Mouse (Mus musculus): ENCODE measurements around the gene Gdap2. TPM values are rescaled to one million over a fixed set of nuclear protein-coding genes. Genes with fewer than 3 reads are reported as not detected.

The Gdap2 gene
- total RNA-seq, 2 experiments from 2014 or later = 17.1 to 21.4 TPM

DNA sequence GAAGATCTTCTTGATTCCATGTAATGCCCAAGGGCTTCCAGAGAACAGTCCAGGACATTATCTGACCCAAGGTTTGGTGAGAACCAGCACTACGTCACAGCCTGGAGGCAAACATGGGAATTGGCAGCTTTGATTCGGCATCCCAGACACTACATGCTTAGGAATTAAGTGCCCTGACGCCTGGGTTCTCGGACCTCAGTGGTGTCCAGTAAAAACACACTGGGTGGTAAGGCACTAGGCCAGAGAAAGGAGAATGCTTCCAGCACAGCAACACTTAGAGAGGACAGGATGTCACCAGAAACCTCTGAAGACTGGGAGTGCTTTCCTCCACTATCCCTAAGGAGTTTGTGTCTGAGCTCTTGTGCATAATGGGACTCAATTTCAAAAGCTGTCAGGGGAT, 80.0 kb downstream of the Gdap2 start:
- DNase-seq (ENCODE audit: low spot score in 2 of 2) = no peak

DNA sequence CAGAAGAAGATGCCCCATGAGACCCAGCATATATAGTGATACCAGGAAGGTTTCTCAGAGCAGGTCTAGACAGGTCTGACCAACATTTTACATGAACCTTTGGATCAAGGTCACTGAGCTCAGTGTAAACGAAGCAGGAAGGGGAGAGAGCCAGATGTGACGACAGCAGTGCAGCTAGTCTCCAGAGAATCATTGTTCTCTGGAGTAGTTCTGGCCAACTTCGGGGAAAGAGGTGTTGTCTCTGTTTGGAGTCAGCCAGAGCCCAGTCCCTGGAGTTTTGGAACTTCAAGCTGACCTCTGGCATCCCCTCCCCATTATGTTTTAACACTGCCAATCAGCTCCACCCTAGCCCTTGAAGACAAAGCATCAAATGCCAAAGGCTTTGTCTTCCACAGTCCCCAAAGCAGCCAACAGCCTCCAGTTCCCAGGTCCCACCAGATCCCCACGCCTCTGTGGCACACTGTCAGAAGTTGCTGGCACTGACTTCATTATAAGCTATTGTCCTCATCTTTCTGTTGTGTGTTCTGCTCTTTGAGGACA, 84.2 kb downstream of the Gdap2 start:
- no peak for DNase-seq (ENCODE audit: low spot score in 2 of 2)

Other genes starting within 250 kb of the Gdap2 start
- gene Wdr3, start within 50 bp of the Gdap2 start, total RNA-seq (2021) = 10 to 100 TPM; 24.7 to 33.8 TPM